Mouse (Mus musculus) embryonic fibroblast, embryonic 13.5 days (primary cell): ENCODE measurements at regions not wholly inside any gene's neighbourhood (a gene's known extent, or its start where the extent isn't known, plus 50 kb on each side); places are given as distances from the start of the nearest gene placed in this dataset.

Experiments used
- CTCF ChIP-seq: IDR thresholded peaks from 2 replicates; pipeline ENCODE4 v1.5.1; 2011; ENCODE audit warnings: mild to moderate bottlenecking, control low read depth, low read length, moderate library complexity, borderline replicate concordance; ENCODE audit not compliant: insufficient read depth
- POLR2A ChIP-seq: IDR thresholded peaks from 2 replicates; pipeline ENCODE4 v1.6.1; 2011; ENCODE audit warnings: low read depth, mild to moderate bottlenecking, control low read depth, low read length, moderate library complexity

DNA sequence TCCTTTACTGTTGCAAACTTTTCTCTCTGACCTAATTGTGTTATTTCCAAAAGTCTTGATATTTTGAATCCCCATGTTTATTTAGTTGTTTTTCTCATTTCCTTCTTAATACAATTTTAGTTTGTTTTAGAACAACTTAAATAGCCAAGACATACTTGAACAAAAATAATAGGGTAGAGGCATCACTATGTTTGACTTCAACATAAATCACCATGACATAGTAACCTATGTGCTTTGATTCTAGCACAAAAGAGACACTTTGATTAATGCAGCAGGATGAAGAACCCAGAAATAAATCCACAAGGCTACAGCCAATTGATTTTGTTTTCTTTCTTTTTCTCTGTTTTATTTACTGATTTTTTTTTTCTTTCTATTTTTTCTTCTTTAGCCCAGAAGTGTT lies 205.1 kb downstream of the Gria2 start:
- no peak for TF ChIP-seq CTCF
- TF ChIP-seq POLR2A, result no peak
